Mouse (Mus musculus) adrenal gland, postnatal 25 days (tissue): ENCODE measurements at regions not wholly inside any gene's neighbourhood (a gene's known extent, or its start where the extent isn't known, plus 50 kb on each side); places are given as distances from the start of the nearest gene placed in this dataset.

ENCODE experiments used
- DNase-seq: peaks from one replicate; pipeline ENCODE4 v3.0.0; 2021; ENCODE audit warnings: mixed read lengths

DNA sequence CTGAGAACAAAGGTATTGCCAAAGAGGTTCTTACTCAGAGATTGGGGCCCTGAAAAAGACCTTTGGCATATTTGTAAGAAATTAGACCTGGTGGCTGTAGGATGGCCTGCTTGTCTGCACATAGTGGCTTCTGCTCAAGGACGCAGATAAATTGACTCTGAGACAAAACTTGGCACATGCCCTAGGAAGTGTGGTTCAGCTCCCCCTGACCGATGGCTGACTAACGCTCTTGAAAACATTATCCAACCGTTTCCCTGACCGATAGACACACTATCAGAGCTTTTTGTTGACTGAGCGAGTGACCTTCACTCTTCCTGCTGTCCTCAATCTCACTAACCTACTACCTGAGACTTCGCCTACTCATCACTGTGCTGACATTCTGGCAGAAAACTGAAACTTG, 1363.4 kb upstream of the Cox7c start:
- peak; percentile 2 for DNase-seq
